Mouse (Mus musculus) embryonic facial prominence, embryonic 11.5 days (tissue): ENCODE measurements around the gene Arhgap42. TPM values are rescaled to one million over a fixed set of nuclear protein-coding genes. Genes with fewer than 3 reads are reported as not detected.
A peak's percentile ranks its signal among the peaks of the same experiment; 100 is the strongest.

ENCODE experiments used
- ATAC-seq: fragments of 200-750 bp; cut with Nextera tagmentation; replicated peaks from 2 replicates; pipeline ENCODE4 v1.8.0; 2017; ENCODE audit warnings: low read depth; ENCODE audit not compliant: insufficient number of reproducible peaks, low FRiP score, low TSS enrichment
- DNase-seq: peaks from one replicate; pipeline ENCODE4 v3.0.0-alpha.2; 2015; ENCODE audit warnings: low spot score
- H3K27ac ChIP-seq: fragments of 300-500 bp; sonication (generic); replicated peaks from 2 replicates; pipeline ENCODE4 v1.5.1; 2014; ENCODE audit warnings: mild to moderate bottlenecking, low read depth, low read length, control low read depth
- H3K27me3 ChIP-seq: fragments of 300-500 bp; sonication (generic); 2 replicates; pipeline ENCODE4 v1.6.1; 2014; ENCODE audit warnings: mild to moderate bottlenecking, low read length, moderate library complexity, mixed read lengths; ENCODE audit not compliant: control insufficient read depth, insufficient read depth
- H3K36me3 ChIP-seq: fragments of 300-500 bp; sonication (generic); replicated peaks from 2 replicates; pipeline ENCODE4 v1.6.1; 2014; ENCODE audit warnings: low read depth, mild to moderate bottlenecking, low read length, moderate library complexity, mixed read lengths; ENCODE audit not compliant: control insufficient read depth, insufficient read depth
- H3K4me1 ChIP-seq: fragments of 300-500 bp; sonication (generic); 2 replicates; pipeline ENCODE4 v1.6.1; 2014; ENCODE audit warnings: low read length, mixed read lengths; ENCODE audit not compliant: control insufficient read depth, insufficient read depth
- H3K4me2 ChIP-seq: fragments of 300-500 bp; sonication (generic); 2 replicates; pipeline ENCODE4 v1.6.1; 2014; ENCODE audit warnings: low read depth, mild to moderate bottlenecking, control low read depth, low read length, moderate library complexity
- H3K4me3 ChIP-seq: fragments of 300-500 bp; sonication (generic); 2 replicates; pipeline ENCODE4 v1.5.1; 2014; ENCODE audit warnings: low read depth, low read length, control low read depth
- H3K9ac ChIP-seq: fragments of 300-500 bp; sonication (generic); replicated peaks from 2 replicates; pipeline ENCODE4 v1.6.1; 2014; ENCODE audit warnings: mild to moderate bottlenecking, control low read depth, low read length
- H3K9me3 ChIP-seq: fragments of 300-500 bp; sonication (generic); replicated peaks from 2 replicates; pipeline ENCODE4 v1.6.1; 2016; ENCODE audit warnings: mild to moderate bottlenecking, low read length, inconsistent platforms, mixed read lengths; ENCODE audit not compliant: control insufficient read depth
- WGBS: fragments of 180-500 bp; shearing (Covaris S2); extraction: QIAGEN DNeasy Blood & Tissue Kit; methylation state at CpG from one replicate; pipeline ENCODE4 v1.1.7; 2014; 5-methylcytosine and 5-hydroxymethylcytosine counted together
- polyA plus RNA-seq: library from polyadenylated mRNA; unstranded; fragments of >200 nt; fragmentation: Nextera tagmentation; extraction: Ambion mirVana; gene quantifications from 2 replicates; pipeline ENCODE4 v1.2.1, GENCODE M21; 2014

Gene Arhgap42
- polyA plus RNA-seq = 35.5 and 38.9 TPM in 2 replicates

DNA sequence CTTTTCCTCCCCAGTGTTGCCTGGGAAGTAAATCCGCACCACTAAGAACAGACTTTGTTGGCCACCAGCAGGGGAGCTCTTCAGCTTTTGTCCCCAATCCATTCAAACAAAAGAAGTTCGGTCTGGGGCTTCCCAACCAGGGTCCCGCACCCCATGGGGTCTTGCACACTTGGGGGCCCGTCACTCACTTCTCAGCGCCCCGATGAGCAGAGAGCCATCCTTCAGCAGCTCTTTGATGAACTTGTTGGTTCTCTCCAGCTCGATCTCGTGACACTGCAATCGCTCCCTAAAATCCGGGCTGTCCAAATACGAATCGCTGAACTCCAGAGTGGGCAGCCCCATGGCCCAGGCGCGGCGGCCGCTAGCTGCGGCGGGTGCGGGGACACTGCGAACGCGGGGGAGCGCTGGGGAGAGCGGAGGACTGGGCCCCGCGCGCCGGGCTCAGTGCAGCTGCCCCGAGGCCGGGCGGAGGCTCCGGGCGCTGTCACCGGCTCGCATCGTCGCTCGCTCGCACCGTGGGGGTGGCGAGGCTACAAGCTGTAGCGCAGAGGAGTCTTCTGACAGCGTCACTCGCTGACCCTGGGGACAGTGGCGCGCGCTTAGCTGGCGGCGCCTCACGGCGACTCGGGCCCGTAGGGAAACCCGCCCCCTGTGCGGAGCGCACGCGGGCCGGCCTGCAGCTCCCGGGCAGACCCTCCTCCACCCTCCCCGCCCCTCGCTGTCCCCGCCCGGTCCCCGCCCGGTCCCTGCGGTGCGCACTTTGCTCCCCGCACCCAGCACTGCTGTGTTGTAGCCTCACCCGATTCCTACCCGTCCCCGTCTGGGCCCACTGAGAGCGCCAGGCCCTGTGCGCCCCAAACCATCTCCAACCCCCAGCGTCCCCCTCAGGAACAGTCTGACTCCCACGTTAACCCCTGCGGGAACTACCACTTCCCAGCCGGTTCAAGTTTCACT is at the start of gene Arhgap42:
TSS of gene Arhgap42 (minus strand) at position 664 of the 954 bp plus-strand sequence.
- H3K4me2 ChIP-seq = peak within 1 kb of the TSS; percentile 51
- H3K9ac ChIP-seq = peak within 1 kb of the TSS; percentile 98
- peak; percentile 90 for ATAC-seq
- DNase-seq = peak; percentile 87
- H3K36me3 ChIP-seq = no peaks in the 10 kb centered on the region
- H3K27me3 ChIP-seq = no peaks in the 10 kb centered on the region
- 0% methylated on average over 62 of the region's 78 CpGs for WGBS
- peak within 1 kb of the TSS; percentile 84 for H3K4me3 ChIP-seq
- H3K27ac ChIP-seq = peak within 1 kb of the TSS; percentile 90
- no peaks in the 10 kb centered on the region for H3K4me1 ChIP-seq
- no peaks in the 10 kb centered on the region for H3K9me3 ChIP-seq

DNA sequence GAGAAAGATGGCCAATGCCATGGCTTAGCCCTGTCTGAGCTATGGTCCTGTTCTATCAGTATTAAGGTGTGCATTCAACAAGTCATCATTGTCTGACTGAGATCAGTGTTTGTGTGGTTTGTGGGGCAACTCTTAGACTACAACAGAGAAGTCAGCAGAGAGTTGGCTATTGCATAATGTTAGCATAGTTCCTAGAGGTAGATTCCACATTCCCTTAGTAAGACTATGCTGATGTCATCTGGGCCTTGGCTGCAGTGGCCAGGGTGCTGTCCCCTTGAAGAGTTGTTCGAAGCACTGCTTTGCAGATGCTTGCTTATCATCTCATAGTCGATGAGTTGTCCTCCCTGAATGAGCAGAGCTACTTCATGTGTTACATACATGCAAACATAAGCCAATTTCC is 49.2 kb upstream of the Arhgap42 start:
- H3K27me3 ChIP-seq = no peaks in the 10 kb centered on the region
- no peak overlapping the region for H3K9ac ChIP-seq
- H3K36me3 ChIP-seq = no peaks in the 10 kb centered on the region
- WGBS = 91% methylated on average over 2 of the region's 2 CpGs
- H3K9me3 ChIP-seq = no peaks in the 10 kb centered on the region
- DNase-seq (no peak), ATAC-seq (no peak)
- no peak overlapping the region for H3K4me2 ChIP-seq
- H3K4me1 ChIP-seq = no peaks in the 10 kb centered on the region
- no peak overlapping the region for H3K4me3 ChIP-seq
- no peak overlapping the region for H3K27ac ChIP-seq

DNA sequence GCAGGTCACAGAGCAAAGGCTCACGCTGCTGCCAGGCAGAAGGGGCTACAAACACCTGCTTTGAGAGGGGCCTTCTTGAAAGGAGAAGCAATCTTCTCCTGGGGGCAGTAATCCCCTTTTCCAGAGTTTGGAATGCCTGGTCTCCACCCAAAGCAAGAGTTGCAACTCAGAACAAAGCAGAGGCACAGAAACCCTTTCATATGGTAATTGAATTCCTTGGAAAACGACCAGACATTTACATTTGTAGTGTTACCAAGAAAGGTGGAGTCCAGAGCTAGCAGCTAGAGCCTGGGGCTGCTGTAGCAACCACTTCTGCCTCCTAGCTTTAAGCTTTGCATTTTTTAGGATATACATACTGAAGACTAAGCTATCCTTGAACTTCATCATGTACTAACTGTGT is 30.4 kb upstream of the Arhgap42 start:
- DNase-seq = no peak
- H3K9ac ChIP-seq = no peak overlapping the region
- ATAC-seq = no peak
- H3K4me2 ChIP-seq = no peak overlapping the region
- H3K27me3 ChIP-seq = no peaks in the 10 kb centered on the region
- no peak overlapping the region for H3K27ac ChIP-seq
- H3K4me3 ChIP-seq = no peak overlapping the region
- H3K4me1 ChIP-seq = no peaks in the 10 kb centered on the region
- no peaks in the 10 kb centered on the region for H3K9me3 ChIP-seq
- H3K36me3 ChIP-seq = no peaks in the 10 kb centered on the region
- WGBS = 18% methylated on average over 2 of the region's 2 CpGs

- Histone ChIP-seq H3K4me3 (no peak overlapping the region), H3K4me2 (no peak overlapping the region), H3K9me3 (no peaks in the 10 kb centered on the region), H3K4me1 (no peaks in the 10 kb centered on the region), H3K27ac (no peak overlapping the region), H3K27me3 (no peaks in the 10 kb centered on the region), H3K36me3 (no peaks in the 10 kb centered on the region), H3K9ac (no peak overlapping the region)
- 72% methylated on average over 6 of the region's 6 CpGs for WGBS
- no peak for DNase-seq
- ATAC-seq = no peak
Observed at GRCm38 (mm10) chr9:9267606-9268601, 29.0 kb upstream of the Arhgap42 start.

DNA sequence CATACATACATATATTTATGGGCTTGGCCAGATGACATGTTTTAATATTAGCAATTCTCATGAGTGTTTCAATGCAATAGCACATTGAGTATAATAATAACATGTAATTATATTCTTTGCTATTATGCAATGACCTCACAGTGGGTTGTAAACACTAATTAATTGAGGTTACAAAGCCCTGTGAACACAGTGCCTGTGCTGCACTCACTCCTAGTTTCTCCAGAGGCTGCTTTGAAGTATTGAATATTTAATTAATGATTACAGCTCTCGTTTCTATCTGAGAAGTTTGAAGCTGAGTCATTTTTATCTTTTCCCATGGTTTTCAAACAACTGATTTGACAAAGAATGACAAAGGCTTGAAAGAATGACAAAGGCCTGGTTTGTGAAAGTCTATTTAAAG is 24.6 kb upstream of the Arhgap42 start:
- Histone ChIP-seq H3K9me3 (no peaks in the 10 kb centered on the region), H3K4me2 (no peak overlapping the region), H3K27ac (no peak overlapping the region), H3K36me3 (no peaks in the 10 kb centered on the region), H3K4me3 (no peak overlapping the region), H3K27me3 (no peaks in the 10 kb centered on the region), H3K9ac (no peak overlapping the region), H3K4me1 (no peaks in the 10 kb centered on the region)
- ATAC-seq (no peak), DNase-seq (no peak)
- WGBS = 67% methylated on average over 1 of the region's 1 CpGs

GRCm38 (mm10) chr9:9262479-9262878 is 23.6 kb upstream of the Arhgap42 start:
- no peak for DNase-seq
- Histone ChIP-seq H3K36me3 (no peaks in the 10 kb centered on the region), H3K4me1 (no peaks in the 10 kb centered on the region), H3K27me3 (no peaks in the 10 kb centered on the region), H3K27ac (no peak overlapping the region), H3K4me3 (no peak overlapping the region), H3K9ac (no peak overlapping the region), H3K9me3 (no peaks in the 10 kb centered on the region), H3K4me2 (no peak overlapping the region)
- WGBS = 90% methylated on average over 2 of the region's 2 CpGs
- no peak for ATAC-seq

DNA sequence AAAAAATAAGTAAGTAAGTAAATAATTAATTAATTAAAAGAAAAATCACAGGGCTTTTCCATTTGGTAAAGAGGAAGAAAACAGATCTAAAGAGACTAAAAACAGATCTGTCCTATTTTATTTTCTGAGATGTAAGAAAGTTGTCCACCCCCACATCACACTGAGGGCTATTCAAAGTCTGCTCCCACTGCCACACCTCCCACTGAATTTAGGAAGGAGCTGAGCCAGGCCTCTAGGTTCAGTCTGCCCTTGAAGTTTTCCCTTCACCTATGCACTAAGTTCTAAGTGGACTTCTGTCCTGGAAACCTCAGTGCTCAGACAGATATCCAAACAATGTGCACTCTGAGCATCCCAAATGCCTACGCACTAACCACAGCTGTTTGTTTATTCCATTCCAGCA is 15.9 kb upstream of the Arhgap42 start:
- Histone ChIP-seq H3K4me2 (no peak overlapping the region), H3K27ac (no peak overlapping the region), H3K27me3 (no peaks in the 10 kb centered on the region), H3K9ac (no peak overlapping the region), H3K9me3 (no peaks in the 10 kb centered on the region), H3K4me1 (no peaks in the 10 kb centered on the region), H3K36me3 (no peaks in the 10 kb centered on the region), H3K4me3 (no peak overlapping the region)
- no peak for ATAC-seq
- no peak for DNase-seq
- 86% methylated on average over 1 of the region's 1 CpGs for WGBS
